Mouse (Mus musculus): ENCODE measurements at regions not wholly inside any gene's neighbourhood (a gene's known extent, or its start where the extent isn't known, plus 50 kb on each side); places are given as distances from the start of the nearest gene placed in this dataset.

GRCm38 (mm10) chr3:105309020-105309419 lies 143.1 kb upstream of the Kcnd3 start:
- TF ChIP-seq CTCF (IDR thresholded peaks at IDR 0.05; ENCODE audit: borderline replicate concordance, control insufficient read depth, extremely low read depth, insufficient read depth, low read length, poor library complexity), result no peak
- TF ChIP-seq POLR2A (IDR thresholded peaks at IDR 0.05; ENCODE audit: control insufficient read depth, extremely low read depth, insufficient read depth, low read length, poor library complexity), result no peak

Data from thymus, adult 2 months (tissue).